Mouse (Mus musculus): ENCODE data around the gene Csrnp3.

Gene Csrnp3

DNA sequence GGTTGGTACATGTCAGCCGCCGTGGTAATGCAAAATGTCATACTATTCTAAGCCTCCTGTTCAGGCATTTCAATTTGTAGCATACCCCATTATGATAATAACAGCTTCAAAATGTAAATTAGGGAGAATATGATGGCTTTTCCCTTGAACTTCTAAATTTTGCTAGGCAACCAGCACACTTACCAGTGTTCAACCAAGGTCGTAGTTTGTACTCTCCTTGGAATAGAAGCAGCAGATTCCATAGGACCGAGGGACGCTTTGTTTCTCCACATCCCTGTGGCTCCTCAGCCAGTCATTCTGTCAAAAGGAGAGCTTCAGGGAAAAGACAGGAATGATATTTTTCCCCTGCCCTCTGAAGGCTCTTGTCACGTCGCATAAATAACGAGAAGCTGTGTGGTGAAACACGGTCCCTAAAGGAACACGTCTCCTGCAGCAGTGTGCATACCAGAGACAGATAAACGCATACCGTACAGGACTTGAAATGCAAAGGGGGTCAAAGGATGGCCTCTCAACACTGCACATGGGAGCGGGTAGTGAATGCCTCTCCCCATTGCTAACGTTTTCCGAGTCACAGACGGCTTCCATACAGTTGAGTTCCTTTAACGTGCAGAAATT, 108.3 kb downstream of the Csrnp3 start:
- DNase-seq (ENCODE audit: low spot score), result no peak

- DNase-seq (ENCODE audit: low spot score), result no peak
Observed at GRCm38 (mm10) chr2:65955804-65956203, 110.2 kb downstream of the Csrnp3 start.

GRCm38 (mm10) chr2:65956727-65957126, 111.2 kb downstream of the Csrnp3 start:
- no peak for DNase-seq (ENCODE audit: low spot score)

GRCm38 (mm10) chr2:65963420-65963819, 117.9 kb downstream of the Csrnp3 start:
- no peak for DNase-seq (ENCODE audit: low spot score)

DNA sequence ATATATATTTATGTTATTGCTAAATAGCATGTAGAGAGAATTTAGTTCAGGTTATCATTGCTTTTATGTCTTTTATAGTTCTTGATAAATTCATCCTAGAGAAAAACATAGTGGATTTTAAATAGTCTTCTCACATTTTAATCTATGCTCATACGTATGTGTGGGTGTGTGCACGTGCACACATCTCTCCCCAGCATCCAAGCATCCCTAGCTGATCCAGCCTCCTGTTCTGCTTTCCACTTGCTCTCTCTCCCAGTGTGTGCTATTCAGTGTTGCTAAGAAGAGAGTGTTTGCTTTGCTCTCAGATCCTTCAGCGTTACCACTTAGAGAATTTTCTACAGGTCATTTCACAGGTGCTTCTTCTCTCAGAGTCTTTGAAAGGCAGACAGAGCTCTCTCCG, 123.2 kb downstream of the Csrnp3 start:
- DNase-seq (ENCODE audit: low spot score), result no peak

DNA sequence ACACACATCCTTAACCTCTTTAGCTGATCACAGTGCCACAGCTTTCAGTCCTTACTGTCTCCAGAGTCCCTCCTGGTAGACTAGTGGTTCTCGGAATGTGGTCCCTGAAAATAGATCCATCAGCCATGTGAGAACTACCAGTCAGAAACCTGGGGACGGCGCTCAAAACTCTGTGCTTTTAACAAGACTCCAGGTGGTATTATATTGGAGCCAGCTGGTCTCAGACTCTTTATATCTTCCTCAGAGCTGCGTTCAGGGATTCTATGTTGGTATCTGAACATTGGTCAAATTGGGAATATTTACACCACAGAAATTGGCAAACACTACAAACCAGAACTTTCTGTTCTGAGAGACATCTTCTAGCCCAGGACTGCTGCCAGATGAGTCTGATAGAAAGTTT, 128.3 kb downstream of the Csrnp3 start:
- no peak for DNase-seq (ENCODE audit: low spot score)

GRCm38 (mm10) chr2:65975383-65975782, 129.8 kb downstream of the Csrnp3 start:
- no peak for DNase-seq (ENCODE audit: low spot score)

GRCm38 (mm10) chr2:65979338-65980053, 133.9 kb downstream of the Csrnp3 start:
- DNase-seq (ENCODE audit: low spot score), result no peak

DNA sequence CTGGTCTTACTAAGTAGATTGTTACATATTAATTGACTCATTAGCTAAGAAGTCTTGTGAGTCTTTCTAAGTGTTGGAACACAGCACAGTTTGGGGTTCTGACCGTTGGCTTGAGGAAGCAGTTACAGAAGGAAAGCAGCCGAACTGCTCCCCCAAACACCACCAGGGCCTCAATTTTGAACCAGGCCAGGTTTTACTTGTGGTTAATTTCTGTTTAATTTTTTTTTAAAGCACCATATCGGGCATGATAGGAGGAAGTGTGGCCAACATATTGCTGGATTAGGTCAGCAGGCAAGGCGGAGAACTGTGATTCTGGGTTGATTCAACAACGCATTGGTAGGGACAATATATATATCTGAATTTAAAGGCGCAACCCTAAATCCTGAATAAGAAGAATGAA, 135.9 kb downstream of the Csrnp3 start:
- DNase-seq (ENCODE audit: low spot score), result no peak

- DNase-seq (ENCODE audit: low spot score), result no peak
Observed at GRCm38 (mm10) chr2:65981965-65982364, 136.4 kb downstream of the Csrnp3 start.

GRCm38 (mm10) chr2:65985706-65986105, 140.1 kb downstream of the Csrnp3 start:
- DNase-seq (ENCODE audit: low spot score), result no peak

DNA sequence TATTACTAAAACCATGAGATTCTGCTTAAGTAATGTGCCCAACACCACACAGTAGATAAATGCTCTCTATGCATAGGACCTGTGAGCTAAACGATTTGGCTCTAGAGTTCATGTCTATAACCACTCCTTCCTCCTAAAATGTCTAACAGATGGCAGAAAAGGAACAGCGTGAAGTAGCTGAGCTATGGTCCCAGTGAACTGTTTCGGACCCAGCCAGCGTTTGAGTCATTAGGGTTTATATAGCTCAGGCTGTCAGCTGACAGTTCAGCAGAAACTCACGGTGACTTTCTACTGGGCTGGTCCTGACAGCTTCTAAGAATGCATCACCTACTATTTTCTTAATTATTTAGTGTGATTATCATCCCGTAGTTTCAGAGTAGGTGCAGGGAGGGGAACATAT, 141.5 kb downstream of the Csrnp3 start:
- no peak for DNase-seq (ENCODE audit: low spot score)

GRCm38 (mm10) chr2:65987588-65987987, 142.0 kb downstream of the Csrnp3 start:
- no peak for DNase-seq (ENCODE audit: low spot score)

DNA sequence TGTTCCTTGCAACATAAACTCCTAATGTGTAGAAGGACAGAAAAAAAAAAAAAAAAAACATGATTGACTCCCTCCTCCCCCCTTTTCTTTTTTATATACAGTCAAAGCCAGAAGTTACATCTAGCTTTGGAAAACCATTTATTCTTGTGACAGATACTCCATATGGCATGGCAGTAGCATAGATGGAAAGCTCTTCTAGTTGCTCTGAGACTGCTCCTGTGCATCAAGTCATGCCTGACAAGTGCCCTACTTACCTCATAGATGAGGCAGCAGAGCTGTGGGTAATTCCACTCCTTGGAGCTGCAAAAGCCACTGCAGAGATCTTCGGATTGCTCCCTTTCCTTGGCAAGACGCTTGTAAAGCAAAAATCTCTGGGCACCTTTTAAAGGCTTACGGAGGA, 143.2 kb downstream of the Csrnp3 start:
- DNase-seq (ENCODE audit: low spot score), result no peak

- DNase-seq (ENCODE audit: low spot score), result no peak
Observed at GRCm38 (mm10) chr2:65990108-65990507, 144.5 kb downstream of the Csrnp3 start.

DNA sequence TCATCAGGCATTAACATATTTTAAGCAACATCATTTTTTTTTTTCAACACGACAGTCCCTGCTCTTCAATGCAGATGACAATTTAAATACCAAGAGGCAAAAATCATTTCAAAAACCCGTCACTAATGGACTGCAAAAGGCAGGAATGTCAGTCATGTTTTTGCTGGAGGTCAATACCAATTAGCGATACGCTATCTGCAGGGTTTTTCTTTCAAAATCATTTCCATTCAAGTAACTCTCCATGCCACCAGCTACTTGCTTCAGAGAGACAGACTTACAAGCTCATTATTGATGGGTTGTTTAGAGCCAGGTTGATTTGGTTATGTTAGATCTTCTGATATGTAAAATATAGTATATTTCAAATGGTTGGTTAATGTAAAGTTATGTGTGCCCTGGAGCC, 145.2 kb downstream of the Csrnp3 start:
- DNase-seq (ENCODE audit: low spot score), result no peak

DNA sequence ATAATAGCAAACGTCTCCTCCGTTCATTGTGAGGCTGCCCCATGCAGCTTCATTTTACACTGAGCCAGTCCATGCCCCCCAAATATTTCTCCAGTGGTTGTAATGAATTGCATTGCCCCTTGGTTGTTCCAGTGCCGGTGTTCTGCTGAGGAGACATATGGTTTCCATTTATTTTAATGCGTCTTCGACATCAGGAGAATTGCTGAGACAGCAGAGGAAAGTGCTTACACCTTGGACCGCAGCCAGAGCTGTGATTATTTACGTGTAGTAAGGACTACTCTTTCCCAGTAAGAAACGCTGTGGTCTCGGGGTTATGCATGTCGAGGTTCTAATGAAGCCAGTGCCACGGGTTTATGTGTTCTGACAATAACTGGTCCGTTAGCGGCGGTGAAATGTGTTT, 147.8 kb downstream of the Csrnp3 start:
- no peak for DNase-seq (ENCODE audit: low spot score)

DNA sequence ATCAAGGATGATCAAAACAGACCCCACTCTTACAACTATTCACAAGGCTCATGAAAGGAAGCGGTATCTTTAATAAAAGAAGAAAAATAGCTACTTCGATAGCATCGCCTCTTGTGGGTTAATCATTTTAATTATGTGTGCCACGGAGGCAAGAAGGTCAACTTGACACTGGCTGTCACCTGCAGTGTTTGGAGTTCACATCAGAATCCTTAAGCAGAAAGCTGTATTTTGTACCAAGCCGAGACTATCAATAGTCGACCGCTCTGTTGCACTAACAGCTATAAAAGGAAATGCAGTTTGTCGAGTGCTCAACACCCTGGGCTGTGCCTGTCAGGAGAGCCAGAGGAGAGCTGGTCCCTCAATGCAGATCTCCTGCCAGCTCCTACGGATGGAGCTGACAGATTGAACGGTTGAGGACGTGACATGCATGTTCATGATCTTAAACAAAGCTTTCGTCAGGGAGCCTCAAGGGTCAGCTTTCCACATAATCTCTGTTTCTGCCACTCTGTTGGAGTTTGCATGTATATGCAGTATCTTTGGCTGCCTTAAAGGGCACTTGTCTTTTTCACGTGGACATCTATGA, 149.4 kb downstream of the Csrnp3 start:
- no peak for DNase-seq (ENCODE audit: low spot score)

- no peak for DNase-seq (ENCODE audit: low spot score)
Observed at GRCm38 (mm10) chr2:65998747-65999146, 153.2 kb downstream of the Csrnp3 start.

GRCm38 (mm10) chr2:66008995-66009654, 163.6 kb downstream of the Csrnp3 start:
- DNase-seq (ENCODE audit: low spot score), result no peak

- DNase-seq (ENCODE audit: low spot score), result no peak
Observed at GRCm38 (mm10) chr2:66009677-66010076, 164.1 kb downstream of the Csrnp3 start.

- DNase-seq (ENCODE audit: low spot score), result peak; percentile 54
Observed at GRCm38 (mm10) chr2:66018711-66019110, 173.1 kb downstream of the Csrnp3 start.

- DNase-seq (ENCODE audit: low spot score), result no peak
Observed at GRCm38 (mm10) chr2:66019235-66019634, 173.7 kb downstream of the Csrnp3 start.
